In genomic region chr2:167377697-167378096, GRCm38 (mm10) we compare ENCODE assay signal across 21 mouse cellular contexts. TPM values are rescaled to one million over a fixed set of nuclear protein-coding genes. Genes with fewer than 3 reads are reported as not detected.
DNase-seq lines count a peak whose midpoint lies in the region; ATAC-seq and TF ChIP-seq lines count a peak whose summit lies in the region.
"Had no signal": no experiment of that assay in that cellular context is flagged by ENCODE, and none has a peak within 500 bp of the region (broad histone marks: within the 10 kb centered on the region; RNA-seq: fewer than 3 reads in every experiment).

No protein-coding gene starts in this region.

- ATAC-seq in granulocyte monocyte progenitor cell, adult 5-6 weeks (replicated peaks; ENCODE audit: poor library complexity, severe bottlenecking) = 0 out of 2 replicates have a peak, but pooled peaks have one; percentile 23
- ATAC-seq: CD4-positive, CD25-positive, alpha-beta regulatory T cell, adult 4 months; forebrain, embryonic 13.5 days; forebrain, postnatal 0 days; hindbrain, embryonic 16.5 days; inflammation-experienced regulatory T-cells, adult 6 months; intestine, postnatal 0 days had no signal

- peak; percentile 29 for DNase-seq in lung, postnatal 36 days
- DNase-seq in lung, postnatal 25 days (ENCODE audit: low spot score) = no peak
- DNase-seq in natural killer cell, adult 2 months (ENCODE audit: low spot score in 2 of 2) = peak; percentile 51 to 68
- no peak for DNase-seq in adrenal gland, postnatal 4 days (ENCODE audit: low spot score in 2 of 2)
- no peak for DNase-seq in cerebellum, postnatal 14 days
- DNase-seq: adrenal gland, postnatal 10 days; cerebellum, adult 11 months; cerebellum, adult 9-10 months; cerebellum, postnatal 36 days; forebrain, postnatal 0 days; heart, adult 2 months; heart, postnatal 36 days had no signal

- H3K27ac ChIP-seq in bone marrow macrophage, adult 2 months (ENCODE audit: insufficient read depth, low read depth, low read length) = peak overlapping the region; percentile 99
- H3K27ac ChIP-seq: embryonic facial prominence, embryonic 10.5 days; forebrain, embryonic 13.5 days; heart, adult 2 months; heart, embryonic 13.5 days had no signal

- no peak for TF ChIP-seq POLR2A in bone marrow macrophage, adult 2 months (IDR thresholded peaks at IDR 0.05; ENCODE audit: borderline replicate concordance, low read depth, low read length)

- peaks cover 78% of the 10 kb centered on the region for H3K4me1 ChIP-seq in bone marrow macrophage, adult 2 months (ENCODE audit: control insufficient read depth, insufficient read depth, low read length)

- no peak for TF ChIP-seq CTCF in bone marrow macrophage, adult 2 months (IDR thresholded peaks at IDR 0.05; ENCODE audit: low read depth, low read length)

- H3K4me3 ChIP-seq in bone marrow macrophage, adult 2 months (ENCODE audit: insufficient read depth, low read length) = no peak overlapping the region
- H3K4me3 ChIP-seq: embryonic facial prominence, embryonic 10.5 days; forebrain, embryonic 13.5 days; heart, adult 2 months; heart, embryonic 13.5 days had no signal

RNA-seq across cellular contexts. Expression of gene B4galt5, which starts 28.7 kb away (rescaled TPM):
- 57.1 and 69.9 TPM in 2 replicates for polyA plus RNA-seq in bone marrow macrophage, adult 2 months (2012; ENCODE audit: insufficient read depth, insufficient read length, missing spikeins)
- 12.3 and 19.3 TPM in 2 replicates for total RNA-seq in granulocyte monocyte progenitor cell, adult 5-6 weeks (2014; fragmentation: Nextera tagmentation)
- total RNA-seq in granulocyte monocyte progenitor cell, adult 5-6 weeks (2017) = 5.0 and 13.1 TPM in 2 replicates
- total RNA-seq in adrenal gland, postnatal 4 days (2021) = 100 to 1,000 TPM in 1 of 2 experiments, 10 to 100 TPM in 1; 86.1 to 102 TPM

RNA-seq across cellular contexts. Expression of gene Slc9a8, which starts 43.8 kb away (rescaled TPM):
- 23.4 and 27.4 TPM in 2 replicates for polyA plus RNA-seq in bone marrow macrophage, adult 2 months (2012; ENCODE audit: insufficient read depth, insufficient read length, missing spikeins)
- 39.4 and 54.4 TPM in 2 replicates for total RNA-seq in granulocyte monocyte progenitor cell, adult 5-6 weeks (2014; fragmentation: Nextera tagmentation)
- 21.1 and 22.0 TPM in 2 replicates for total RNA-seq in granulocyte monocyte progenitor cell, adult 5-6 weeks (2017)
- 10 to 100 TPM; 60.0 to 63.9 TPM for total RNA-seq in adrenal gland, postnatal 4 days (2021)

Comparison
In these comparisons a context has a peak if more than half of its experiments do, and no peak if none do; other contexts are left out.
1. DNase-seq: peak in lung, postnatal 36 days (single experiment) and natural killer cell, adult 2 months (2 of 2); none in lung, postnatal 25 days (single experiment), adrenal gland, postnatal 4 days (0 of 2) and cerebellum, postnatal 14 days (0 of 2).
2. RNA of gene B4galt5, which starts 28.7 kb away (total RNA-seq): 86.1 to 102 TPM in adrenal gland, postnatal 4 days; 5.0 to 19.3 TPM in granulocyte monocyte progenitor cell, adult 5-6 weeks; every median in the first group is over 4 times any median in the second.